Mouse (Mus musculus) kidney, embryonic 14.5 days (tissue): ENCODE data around the gene Fbln5. TPM values are rescaled to one million over a fixed set of nuclear protein-coding genes. Genes with fewer than 3 reads are reported as not detected.

ENCODE experiments used
- ATAC-seq: fragments of 200-750 bp; cut with Nextera tagmentation; 2 replicates; pipeline ENCODE4 v1.8.0; 2017; ENCODE audit warnings: moderate number of reproducible peaks, mild to moderate bottlenecking, moderate TSS enrichment, moderate library complexity; ENCODE audit not compliant: low FRiP score, low TSS enrichment
- H3K27ac ChIP-seq: fragments of 300-500 bp; sonication (generic); 2 replicates; pipeline ENCODE4 v1.5.1; 2014; ENCODE audit warnings: low read depth, mild to moderate bottlenecking, low read length, moderate library complexity, mixed read lengths
- H3K27me3 ChIP-seq: fragments of 300-500 bp; sonication (generic); 2 replicates; pipeline ENCODE4 v1.6.1; 2014; ENCODE audit warnings: mild to moderate bottlenecking, low read length; ENCODE audit not compliant: control insufficient read depth, insufficient read depth
- H3K36me3 ChIP-seq: fragments of 300-500 bp; sonication (generic); 2 replicates; pipeline ENCODE4 v1.6.1; 2014; ENCODE audit warnings: low read length, mixed read lengths; ENCODE audit not compliant: control insufficient read depth, insufficient read depth
- H3K4me1 ChIP-seq: fragments of 300-500 bp; sonication (generic); 2 replicates; pipeline ENCODE4 v1.6.1; 2014; ENCODE audit warnings: low read length, mixed read lengths; ENCODE audit not compliant: control insufficient read depth, insufficient read depth
- H3K4me2 ChIP-seq: fragments of 300-500 bp; sonication (generic); replicated peaks from 2 replicates; pipeline ENCODE4 v1.6.1; 2014; ENCODE audit warnings: low read depth, mild to moderate bottlenecking, low read length
- H3K4me3 ChIP-seq: fragments of 300-500 bp; sonication (generic); 2 replicates; pipeline ENCODE4 v1.5.1; 2014; ENCODE audit warnings: mild to moderate bottlenecking, low read length
- H3K9ac ChIP-seq: fragments of 300-500 bp; sonication (generic); 2 replicates; pipeline ENCODE4 v1.6.1; 2014; ENCODE audit warnings: low read depth, mild to moderate bottlenecking, low read length, moderate library complexity
- H3K9me3 ChIP-seq: fragments of 300-500 bp; sonication (generic); 2 replicates; pipeline ENCODE4 v1.6.1; 2016; ENCODE audit warnings: low read length; ENCODE audit not compliant: control insufficient read depth
- WGBS: fragments of 180-500 bp; shearing (Covaris S2); extraction: QIAGEN DNeasy Blood & Tissue Kit; methylation state at CpG from one replicate; pipeline ENCODE4 v1.1.7; 2014; 5-methylcytosine and 5-hydroxymethylcytosine counted together
- polyA plus RNA-seq: library from polyadenylated mRNA; unstranded; fragments of >200 nt; fragmentation: Nextera tagmentation; extraction: Ambion mirVana; gene quantifications from 2 replicates; pipeline ENCODE4 v1.2.1, GENCODE M21; 2014

Gene Fbln5
- polyA plus RNA-seq, 1 experiment from 2014 or later = 51.3 TPM

- Histone ChIP-seq H3K9me3 (no peaks in the 10 kb centered on the region), H3K27ac (no peak overlapping the region), H3K4me1 (no peaks in the 10 kb centered on the region; the same call in 1 of the 2 replicates), H3K27me3 (no peaks in the 10 kb centered on the region), H3K4me3 (no peak overlapping the region), H3K36me3 (no peaks in the 10 kb centered on the region), H3K4me2 (no peak overlapping the region), H3K9ac (no peak overlapping the region)
- ATAC-seq = peak; percentile 70
- whole genome bisulfite sequencing = 41% methylated on average over 7 of the region's 7 CpGs
Observed at GRCm38 (mm10) chr12:101798189-101798922, 20.5 kb downstream of the Fbln5 start.

GRCm38 (mm10) chr12:101794458-101794857, 24.4 kb downstream of the Fbln5 start:
- H3K27me3 ChIP-seq = no peaks in the 10 kb centered on the region
- no peaks in the 10 kb centered on the region for H3K9me3 ChIP-seq
- H3K4me2 ChIP-seq = no peak overlapping the region
- H3K4me3 ChIP-seq = no peak overlapping the region
- ATAC-seq = no peak
- H3K4me1 ChIP-seq = no peaks in the 10 kb centered on the region
- WGBS = 80% methylated on average over 3 of the region's 3 CpGs
- H3K36me3 ChIP-seq = no peaks in the 10 kb centered on the region
- H3K9ac ChIP-seq = no peak overlapping the region
- H3K27ac ChIP-seq = no peak overlapping the region

GRCm38 (mm10) chr12:101793221-101793621, 25.6 kb downstream of the Fbln5 start:
- Histone ChIP-seq H3K9ac (no peak overlapping the region), H3K4me1 (no peaks in the 10 kb centered on the region), H3K4me3 (no peak overlapping the region), H3K4me2 (no peak overlapping the region), H3K27me3 (no peaks in the 10 kb centered on the region), H3K36me3 (no peaks in the 10 kb centered on the region), H3K27ac (no peak overlapping the region), H3K9me3 (no peaks in the 10 kb centered on the region)
- ATAC-seq = no peak
- WGBS = 91% methylated on average over 5 of the region's 5 CpGs

- Histone ChIP-seq H3K9ac (no peak overlapping the region), H3K36me3 (no peaks in the 10 kb centered on the region), H3K4me3 (no peak overlapping the region), H3K9me3 (no peaks in the 10 kb centered on the region), H3K4me1 (no peaks in the 10 kb centered on the region), H3K27ac (no peak overlapping the region), H3K27me3 (no peaks in the 10 kb centered on the region), H3K4me2 (no peak overlapping the region)
- ATAC-seq = no peak
- 90% methylated on average over 4 of the region's 4 CpGs for WGBS
Observed at GRCm38 (mm10) chr12:101792684-101793083, 26.2 kb downstream of the Fbln5 start.

- 88% methylated on average over 3 of the region's 3 CpGs for WGBS
- Histone ChIP-seq H3K9ac (no peak overlapping the region), H3K27ac (no peak overlapping the region), H3K9me3 (no peaks in the 10 kb centered on the region; the same call in 1 of the 2 replicates), H3K27me3 (no peaks in the 10 kb centered on the region), H3K4me2 (no peak overlapping the region), H3K4me3 (no peak overlapping the region), H3K4me1 (no peaks in the 10 kb centered on the region), H3K36me3 (no peaks in the 10 kb centered on the region)
- ATAC-seq = no peak
Observed at GRCm38 (mm10) chr12:101789767-101790166, 29.1 kb downstream of the Fbln5 start.

GRCm38 (mm10) chr12:101789250-101789649, 29.6 kb downstream of the Fbln5 start:
- Histone ChIP-seq H3K36me3 (no peaks in the 10 kb centered on the region), H3K27me3 (no peaks in the 10 kb centered on the region), H3K9ac (no peak overlapping the region), H3K4me1 (no peaks in the 10 kb centered on the region), H3K27ac (no peak overlapping the region), H3K9me3 (no peaks in the 10 kb centered on the region; the same call in 1 of the 2 replicates), H3K4me3 (no peak overlapping the region), H3K4me2 (no peak overlapping the region)
- WGBS = 75% methylated on average over 3 of the region's 3 CpGs
- no peak for ATAC-seq

- WGBS = 62% methylated on average over 2 of the region's 2 CpGs
- no peaks in the 10 kb centered on the region for H3K27me3 ChIP-seq
- H3K4me3 ChIP-seq = no peak overlapping the region
- H3K36me3 ChIP-seq = no peaks in the 10 kb centered on the region
- H3K9me3 ChIP-seq = no peaks in the 10 kb centered on the region; the same call in 1 of the 2 replicates
- no peak overlapping the region for H3K27ac ChIP-seq
- no peaks in the 10 kb centered on the region for H3K4me1 ChIP-seq
- no peak overlapping the region for H3K4me2 ChIP-seq
- no peak overlapping the region for H3K9ac ChIP-seq
- no peak for ATAC-seq
Observed at GRCm38 (mm10) chr12:101782787-101783186, 36.1 kb downstream of the Fbln5 start.

- Histone ChIP-seq H3K9me3 (no peaks in the 10 kb centered on the region; the same call in 1 of the 2 replicates), H3K4me3 (no peak overlapping the region), H3K9ac (no peak overlapping the region), H3K36me3 (no peaks in the 10 kb centered on the region), H3K27ac (no peak overlapping the region), H3K4me1 (no peaks in the 10 kb centered on the region), H3K27me3 (no peaks in the 10 kb centered on the region), H3K4me2 (no peak overlapping the region)
- 78% methylated on average over 5 of the region's 5 CpGs for WGBS
- no peak for ATAC-seq
Observed at GRCm38 (mm10) chr12:101780915-101781314, 37.9 kb downstream of the Fbln5 start.

GRCm38 (mm10) chr12:101777613-101778325, 41.1 kb downstream of the Fbln5 start:
- Histone ChIP-seq H3K4me3 (no peak overlapping the region), H3K4me1 (no peaks in the 10 kb centered on the region), H3K9ac (no peak overlapping the region), H3K4me2 (no peak overlapping the region), H3K36me3 (no peaks in the 10 kb centered on the region), H3K27me3 (no peaks in the 10 kb centered on the region), H3K27ac (no peak overlapping the region), H3K9me3 (no peaks in the 10 kb centered on the region)
- 57% methylated on average over 9 of the region's 9 CpGs for WGBS
- ATAC-seq = no peak
